Mouse (Mus musculus): ENCODE results near the gene Gm20708.
"Not testable (repeated sequence)": the region's sequence is repeated elsewhere in the genome, so short reads cannot be mapped to it uniquely, and the experiment has no call there.

Gm20708 gene

GRCm38 (mm10) chr11:117829671-117830215 is 20.3 kb downstream of the Gm20708 start:
- intact Hi-C loops (cut with DNase I): loop anchor here (10.0 kb wide), 1 partner anchor 445 kb away; no protein-coding TSS in a partner anchor

- intact Hi-C loops (cut with DNase I): no loop called here
These were observed 20.9 kb downstream of the Gm20708 start for GRCm38 (mm10) chr11:117830401-117830800.

- intact Hi-C loops (cut with DNase I): no loop called here
These were observed 22.9 kb downstream of the Gm20708 start for GRCm38 (mm10) chr11:117832086-117832969.

GRCm38 (mm10) chr11:117833509-117833908 is 24.0 kb downstream of the Gm20708 start:
- intact Hi-C loops (cut with DNase I): not testable (repeated sequence)

GRCm38 (mm10) chr11:117834086-117834485 is 24.6 kb downstream of the Gm20708 start:
- intact Hi-C loops (cut with DNase I): no loop called here

GRCm38 (mm10) chr11:117836306-117836705 is 26.8 kb downstream of the Gm20708 start:
- intact Hi-C loops (cut with DNase I): no loop called here

GRCm38 (mm10) chr11:117838572-117838971 is 29.1 kb downstream of the Gm20708 start:
- intact Hi-C loops (cut with DNase I): no loop called here

- intact Hi-C loops (cut with DNase I): no loop called here
These were observed 29.6 kb downstream of the Gm20708 start for GRCm38 (mm10) chr11:117839021-117839420.

GRCm38 (mm10) chr11:117840910-117841309 is 31.4 kb downstream of the Gm20708 start:
- intact Hi-C loops (cut with DNase I): no loop called here

GRCm38 (mm10) chr11:117843434-117843833 is 34.0 kb downstream of the Gm20708 start:
- intact Hi-C loops (cut with DNase I): no loop called here

GRCm38 (mm10) chr11:117844997-117845396 is 35.5 kb downstream of the Gm20708 start:
- intact Hi-C loops (cut with DNase I): no loop called here

GRCm38 (mm10) chr11:117845651-117846050 is 36.2 kb downstream of the Gm20708 start:
- intact Hi-C loops (cut with DNase I): no loop called here

- intact Hi-C loops (cut with DNase I): no loop called here
These were observed 37.2 kb downstream of the Gm20708 start for GRCm38 (mm10) chr11:117846640-117847039.

- intact Hi-C loops (cut with DNase I): no loop called here
These were observed 38.2 kb downstream of the Gm20708 start for GRCm38 (mm10) chr11:117847593-117848215.

- intact Hi-C loops (cut with DNase I): no loop called here
These were observed 39.0 kb downstream of the Gm20708 start for GRCm38 (mm10) chr11:117848271-117848984.

GRCm38 (mm10) chr11:117848985-117849671 is 39.7 kb downstream of the Gm20708 start, which contains the start of gene Birc5:
Gene Birc5 (plus strand): TSS chr11:117849251.
- intact Hi-C loops (cut with DNase I): no loop called here

- intact Hi-C loops (cut with DNase I): no loop called here
These were observed 43.4 kb downstream of the Gm20708 start for GRCm38 (mm10) chr11:117852875-117853274.

- intact Hi-C loops (cut with DNase I): no loop called here
These were observed 44.8 kb downstream of the Gm20708 start for GRCm38 (mm10) chr11:117854241-117854640.

GRCm38 (mm10) chr11:117855360-117855759 is 45.9 kb downstream of the Gm20708 start:
- intact Hi-C loops (cut with DNase I): no loop called here

GRCm38 (mm10) chr11:117855975-117856374 is 46.5 kb downstream of the Gm20708 start:
- intact Hi-C loops (cut with DNase I): no loop called here

- intact Hi-C loops (cut with DNase I): no loop called here
These were observed 48.0 kb downstream of the Gm20708 start for GRCm38 (mm10) chr11:117857462-117857861.
